Mouse (Mus musculus) lung, adult 2 months (tissue): ENCODE data around the gene Olfr539. TPM values are rescaled to one million over a fixed set of nuclear protein-coding genes. Genes with fewer than 3 reads are reported as not detected.
"Not testable (repeated sequence)": the region's sequence is repeated elsewhere in the genome, so short reads cannot be mapped to it uniquely, and the experiment has no call there.

ENCODE experiments used
- DNase-seq: peaks from one replicate; pipeline ENCODE4 v3.0.0; 2022
- H3K4me1 ChIP-seq: fragments of 200-500 bp; 2 replicates; pipeline ENCODE4 v1.6.1; 2011; ENCODE audit warnings: low read length; ENCODE audit not compliant: control insufficient read depth, insufficient read depth
- H3K4me3 ChIP-seq: fragments of 200-500 bp; replicated peaks from 2 replicates; pipeline ENCODE3; 2011; ENCODE audit warnings: low read depth, mild to moderate bottlenecking, control low read depth, low read length; ENCODE audit errors: extremely low read depth
- CTCF ChIP-seq: fragments of 200-500 bp; IDR thresholded peaks from 2 replicates; pipeline ENCODE4 v1.5.1; 2011; ENCODE audit warnings: mild to moderate bottlenecking, low read length, control low read depth; ENCODE audit not compliant: insufficient read depth
- POLR2A ChIP-seq: fragments of 200-500 bp; IDR thresholded peaks from 2 replicates; pipeline ENCODE4 v1.6.1; 2011; ENCODE audit warnings: low read depth, mild to moderate bottlenecking, control low read depth, low read length, borderline replicate concordance; ENCODE audit errors: extremely low read depth
- WGBS: fragments of 180-500 bp; shearing (Covaris S2); methylation state at CpG from one replicate; pipeline ENCODE4 v1.1.7; 2018; 5-methylcytosine and 5-hydroxymethylcytosine counted together
- polyA plus RNA-seq: library from polyadenylated mRNA; depleted of rRNA; stranded (reverse); fragments of >200 nt; gene quantifications from 2 replicates; pipeline ENCODE4 v1.2.3, GENCODE M21; 2012; rRNA removed

Gene Olfr539
- polyA plus RNA-seq, result not detected in 2 replicates

DNA sequence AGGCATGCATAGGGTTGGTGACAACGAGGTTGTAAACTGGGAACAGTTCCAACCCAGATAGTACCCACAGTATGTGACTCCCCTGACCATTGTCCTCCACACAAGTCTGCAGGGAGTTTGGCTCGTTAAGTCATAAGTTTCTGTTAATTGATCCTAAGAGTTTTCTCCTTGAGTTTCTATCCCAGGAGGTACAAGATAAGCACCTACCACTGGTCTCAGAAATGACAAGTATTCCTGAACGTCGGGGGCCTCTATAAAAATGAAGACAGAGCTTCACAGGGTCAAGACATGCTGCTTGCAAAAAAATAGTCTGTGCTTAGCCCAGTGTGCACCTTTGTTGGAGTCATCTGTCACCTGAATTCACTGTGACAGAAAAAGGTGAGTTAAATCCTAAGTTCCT lies at the start of gene Olfr539:
TSS of gene Olfr539 (plus strand) at position 301 of the 400 bp plus-strand sequence.
- TF ChIP-seq POLR2A, result no peak
- TF ChIP-seq CTCF, result no peak
- H3K4me3 ChIP-seq, result no peak within 1 kb of the TSS
- DNase-seq, result no peak
- H3K4me1 ChIP-seq, result no peaks in the 10 kb centered on the region
- WGBS, result 66% methylated on average over 4 of the region's 4 CpGs

DNA sequence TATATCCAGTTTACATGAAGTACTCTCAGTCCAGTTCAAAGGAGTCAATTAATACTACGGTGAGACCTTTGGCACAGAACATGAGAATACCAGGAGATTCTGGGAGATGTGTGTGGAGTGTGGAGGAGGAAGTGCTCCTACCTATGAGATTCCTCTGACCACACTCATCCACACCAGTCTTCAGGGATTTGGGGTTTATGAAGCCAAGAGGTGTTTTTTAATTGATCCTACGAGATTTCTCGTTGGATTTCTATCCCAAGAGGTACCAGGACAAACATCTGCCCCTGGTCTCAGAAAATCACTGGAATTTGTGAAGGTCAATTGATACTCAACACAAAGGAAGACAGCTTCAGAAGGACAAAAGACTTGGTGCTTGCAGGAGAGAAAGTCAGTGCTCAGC lies 31.1 kb upstream of the Olfr539 start, which contains the start of gene Olfr61:
TSS of gene Olfr61 (plus strand) at position 301 of the 400 bp plus-strand sequence.
- DNase-seq, H3K4me1 ChIP-seq, H3K4me3 ChIP-seq: not testable (repeated sequence)
- WGBS, result 73% methylated on average over 3 of the region's 3 CpGs

DNA sequence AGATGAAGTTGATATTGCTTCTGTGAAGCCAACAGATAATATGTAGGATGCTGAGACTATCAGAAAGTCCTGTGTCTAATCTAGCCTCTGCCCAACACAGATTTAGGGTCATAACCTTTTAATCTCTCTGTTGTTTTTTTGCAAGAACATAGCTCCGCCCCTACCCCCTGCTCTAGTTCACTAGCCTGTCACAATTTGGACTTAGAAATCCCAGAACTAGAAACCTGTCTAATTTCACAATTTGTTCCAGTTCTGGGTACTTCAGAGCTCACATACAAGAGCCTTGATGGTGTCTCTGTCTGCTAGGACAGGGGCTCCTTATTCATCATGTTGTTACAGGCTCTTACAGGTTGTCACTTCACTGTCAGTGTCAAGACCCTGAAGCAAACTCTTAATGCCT lies 29.2 kb upstream of the Olfr539 start:
- Histone ChIP-seq H3K4me1 (no peaks in the 10 kb centered on the region), H3K4me3 (no peak overlapping the region)
- WGBS, result 71% methylated on average over 1 of the region's 1 CpGs
- TF ChIP-seq POLR2A (no peak), CTCF (no peak)
- no peak for DNase-seq

GRCm38 (mm10) chr7:140646152-140646551 lies 13.6 kb upstream of the Olfr539 start, which contains the start of gene Olfr53:
Gene Olfr53 (plus strand): TSS chr7:140646452.
- no peak for DNase-seq
- H3K4me1 ChIP-seq, result no peaks in the 10 kb centered on the region
- WGBS, result 90% methylated on average over 1 of the region's 1 CpGs
- no peak within 1 kb of the TSS for H3K4me3 ChIP-seq
- TF ChIP-seq POLR2A (no peak), CTCF (no peak)

GRCm38 (mm10) chr7:140670693-140671092 lies 11.0 kb downstream of the Olfr539 start:
- 68% methylated on average over 3 of the region's 3 CpGs for WGBS

DNA sequence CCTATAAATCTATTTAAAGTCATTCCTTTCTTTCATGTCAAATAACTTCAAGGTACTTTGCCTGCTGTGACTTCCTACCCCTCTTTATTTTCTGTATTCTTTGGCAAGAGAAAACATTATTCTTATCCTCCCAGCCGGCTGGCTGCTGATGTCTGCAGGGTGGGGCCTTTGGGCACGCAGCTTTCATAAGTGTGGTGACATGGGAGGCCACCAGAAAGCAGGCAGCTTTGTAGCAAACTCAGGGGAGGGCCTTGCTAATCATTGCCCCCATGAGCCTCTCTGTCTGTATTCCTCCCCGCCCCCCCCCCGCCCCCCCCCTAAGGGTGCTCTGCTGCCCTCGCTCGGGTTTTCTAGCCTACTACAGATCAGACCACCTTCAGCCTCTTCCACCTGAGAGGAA lies 16.1 kb downstream of the Olfr539 start:
- Histone ChIP-seq H3K4me3 (no peak overlapping the region), H3K4me1 (no peaks in the 10 kb centered on the region)
- 3% methylated on average over 6 of the region's 6 CpGs for WGBS
- DNase-seq, result no peak
- no peak for TF ChIP-seq POLR2A
- no peak for TF ChIP-seq CTCF

More at GRCm38 (mm10) chr7:140670693-140671092, 11.0 kb downstream of the Olfr539 start:
- not testable (repeated sequence) for DNase-seq, H3K4me1 ChIP-seq, H3K4me3 ChIP-seq

DNA sequence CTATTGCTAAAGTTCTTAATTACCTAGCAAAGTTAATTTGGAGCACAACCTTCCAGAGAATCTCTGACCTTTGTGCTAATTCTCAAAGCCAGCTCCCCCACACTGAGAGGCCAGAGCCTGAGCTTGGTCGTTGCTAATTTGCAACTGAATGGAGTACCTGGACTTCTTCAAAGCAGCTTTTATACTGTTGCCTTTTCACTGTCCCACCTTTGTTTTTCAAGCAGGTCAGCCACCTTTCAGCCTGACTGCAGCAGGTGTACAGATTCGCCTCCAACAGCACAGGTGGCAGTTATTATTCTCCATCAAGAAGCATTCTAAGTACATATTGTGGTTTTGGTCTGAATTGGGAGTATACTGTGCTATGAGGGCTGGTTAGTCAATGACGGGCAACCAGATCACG lies 19.9 kb downstream of the Olfr539 start:
- not testable (repeated sequence) for DNase-seq, H3K4me1 ChIP-seq, H3K4me3 ChIP-seq
- WGBS, result 64% methylated on average over 4 of the region's 4 CpGs

DNA sequence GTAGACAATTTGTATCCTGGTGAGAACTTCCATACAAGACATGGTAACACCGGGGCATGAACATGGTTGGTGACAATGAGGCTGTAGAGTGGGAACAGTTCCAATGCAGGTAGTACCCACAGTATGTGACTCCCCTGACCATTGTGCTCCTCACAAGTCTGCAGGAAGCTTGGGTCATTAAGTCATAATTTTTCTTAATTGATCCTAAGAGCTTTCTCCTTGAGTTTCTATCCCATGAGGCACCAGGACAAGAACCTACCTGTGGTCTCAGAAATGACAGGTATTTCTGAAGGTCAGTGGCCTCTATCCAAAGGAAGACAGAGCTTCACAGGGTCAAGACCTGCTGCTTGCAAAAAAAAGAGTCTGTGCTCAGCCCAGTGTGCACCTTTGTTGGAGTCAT lies 21.9 kb downstream of the Olfr539 start, which contains the start of gene Olfr45:
TSS of gene Olfr45 (plus strand) at position 301 of the 400 bp plus-strand sequence.
- TF ChIP-seq POLR2A (no peak), CTCF (no peak)
- Histone ChIP-seq H3K4me3 (no peak within 1 kb of the TSS), H3K4me1 (no peaks in the 10 kb centered on the region)
- WGBS, result 92% methylated on average over 1 of the region's 1 CpGs
- DNase-seq, result no peak

- H3K4me3 ChIP-seq, result no peak within 1 kb of the TSS
- DNase-seq, result no peak
- no peak for TF ChIP-seq POLR2A
- TF ChIP-seq CTCF, result no peak
- H3K4me1 ChIP-seq, result no peaks in the 10 kb centered on the region
Measured at GRCm38 (mm10) chr7:140696967-140697366, 37.2 kb downstream of the Olfr539 start, which contains the start of gene Olfr541. Gene Olfr541 (plus strand): TSS chr7:140697267.

- TF ChIP-seq CTCF, result no peak
- TF ChIP-seq POLR2A, result no peak
- no peak for DNase-seq
- 57% methylated on average over 2 of the region's 2 CpGs for WGBS
- H3K4me1 ChIP-seq, result no peaks in the 10 kb centered on the region
- H3K4me3 ChIP-seq, result no peak overlapping the region
Measured at GRCm38 (mm10) chr7:140706348-140706747, 46.6 kb downstream of the Olfr539 start.
